Mouse (Mus musculus) thymus, postnatal 4 days (tissue): ENCODE data around the gene Psmd8.
"Not testable (repeated sequence)": the region's sequence is repeated elsewhere in the genome, so short reads cannot be mapped to it uniquely, and the experiment has no call there.

Experiments
- DNase-seq: peaks from one replicate; pipeline ENCODE4 v3.0.0; 2021

The Psmd8 gene

GRCm38 (mm10) chr7:29180077-29180853, at the start of gene Psmd8:
Gene Psmd8 (minus strand): TSS chr7:29180701.
- DNase-seq: peak; percentile 97

GRCm38 (mm10) chr7:29228202-29228601, 47.7 kb upstream of the Psmd8 start:
- no peak for DNase-seq

GRCm38 (mm10) chr7:29225520-29225919, 45.0 kb upstream of the Psmd8 start:
- DNase-seq: no peak

GRCm38 (mm10) chr7:29224756-29225394, 44.4 kb upstream of the Psmd8 start:
- DNase-seq: peak; percentile 42

GRCm38 (mm10) chr7:29214846-29215245, 34.3 kb upstream of the Psmd8 start:
- no peak for DNase-seq

- DNase-seq: no peak
These were observed 33.7 kb upstream of the Psmd8 start for GRCm38 (mm10) chr7:29214236-29214635.

GRCm38 (mm10) chr7:29213675-29214082, 33.2 kb upstream of the Psmd8 start, which contains the start of gene Catsperg1:
Gene Catsperg1 (minus strand): TSS chr7:29214035.
- no peak for DNase-seq

GRCm38 (mm10) chr7:29212775-29213560, 32.5 kb upstream of the Psmd8 start:
- not testable (repeated sequence) for DNase-seq

- DNase-seq: peak; percentile 27
These were observed 31.8 kb upstream of the Psmd8 start for GRCm38 (mm10) chr7:29212199-29212765.

- DNase-seq: peak; percentile 89
These were observed 31.1 kb upstream of the Psmd8 start for GRCm38 (mm10) chr7:29211415-29212198.

- DNase-seq: peak; percentile 60
These were observed 30.5 kb upstream of the Psmd8 start for GRCm38 (mm10) chr7:29211013-29211412.

GRCm38 (mm10) chr7:29202577-29202976, 22.1 kb upstream of the Psmd8 start:
- DNase-seq: peak; percentile 44

GRCm38 (mm10) chr7:29194230-29194629, 13.7 kb upstream of the Psmd8 start:
- not testable (repeated sequence) for DNase-seq

GRCm38 (mm10) chr7:29181323-29181722, 822 bp upstream of the Psmd8 start:
- DNase-seq: not testable (repeated sequence)

- no peak for DNase-seq
These were observed 344 bp upstream of the Psmd8 start for GRCm38 (mm10) chr7:29180854-29181236.

GRCm38 (mm10) chr7:29179323-29179722, 1.2 kb downstream of the Psmd8 start:
- peak; percentile 15 for DNase-seq

GRCm38 (mm10) chr7:29178106-29178505, 2.4 kb downstream of the Psmd8 start:
- peak; percentile 41 for DNase-seq

GRCm38 (mm10) chr7:29172390-29173016, 8.0 kb downstream of the Psmd8 start:
- DNase-seq: peak; percentile 26

- DNase-seq: no peak
These were observed 8.9 kb downstream of the Psmd8 start for GRCm38 (mm10) chr7:29171562-29172097.

GRCm38 (mm10) chr7:29170755-29171561, 9.5 kb downstream of the Psmd8 start:
- peak; percentile 47 for DNase-seq
